Mouse (Mus musculus) limb, embryonic 13.5 days (tissue): ENCODE measurements around the gene Slit2. TPM values are rescaled to one million over a fixed set of nuclear protein-coding genes. Genes with fewer than 3 reads are reported as not detected.

Experiments used
- ATAC-seq: fragments of 200-750 bp; cut with Nextera tagmentation; 2 replicates; pipeline ENCODE4 v1.8.0; 2017; ENCODE audit warnings: low read depth, moderate number of reproducible peaks, moderate TSS enrichment; ENCODE audit not compliant: low FRiP score
- H3K27ac ChIP-seq: fragments of 300-500 bp; sonication (generic); 2 replicates; pipeline ENCODE4 v1.5.1; 2015; ENCODE audit warnings: inconsistent platforms, mild to moderate bottlenecking, moderate library complexity
- H3K27me3 ChIP-seq: fragments of 300-500 bp; sonication (generic); 2 replicates; pipeline ENCODE4 v1.6.1; 2015; ENCODE audit warnings: mild to moderate bottlenecking, inconsistent platforms
- H3K36me3 ChIP-seq: fragments of 300-500 bp; sonication (generic); 2 replicates; pipeline ENCODE4 v1.6.1; 2015; ENCODE audit warnings: inconsistent platforms, mild to moderate bottlenecking, moderate library complexity
- H3K4me1 ChIP-seq: fragments of 300-500 bp; sonication (generic); 2 replicates; pipeline ENCODE4 v1.6.1; 2015; ENCODE audit warnings: inconsistent platforms
- H3K4me2 ChIP-seq: fragments of 300-500 bp; sonication (generic); replicated peaks from 2 replicates; pipeline ENCODE4 v1.6.1; 2015; ENCODE audit warnings: inconsistent platforms, mild to moderate bottlenecking, moderate library complexity
- H3K4me3 ChIP-seq: fragments of 300-500 bp; sonication (generic); 2 replicates; pipeline ENCODE4 v1.5.1; 2015; ENCODE audit warnings: moderate library complexity, mild to moderate bottlenecking, inconsistent platforms
- H3K9ac ChIP-seq: fragments of 300-500 bp; sonication (generic); 2 replicates; pipeline ENCODE4 v1.6.1; 2015; ENCODE audit warnings: mild to moderate bottlenecking, inconsistent platforms
- H3K9me3 ChIP-seq: fragments of 300-500 bp; sonication (generic); 2 replicates; pipeline ENCODE4 v1.6.1; 2016; ENCODE audit warnings: inconsistent platforms
- WGBS: fragments of 180-500 bp; shearing (Covaris S2); methylation state at CpG from one replicate; pipeline ENCODE4 v1.1.7; 2015; 5-methylcytosine and 5-hydroxymethylcytosine counted together
- polyA plus RNA-seq: library from polyadenylated mRNA; unstranded; fragments of >200 nt; fragmentation: Nextera tagmentation; extraction: Ambion mirVana; gene quantifications from 2 replicates; pipeline ENCODE4 v1.2.1, GENCODE M21; 2015

The Slit2 gene
- polyA plus RNA-seq, result 37.0 and 40.7 TPM in 2 replicates

GRCm38 (mm10) chr5:47982941-47983701 is at the start of gene Slit2:
Gene Slit2 (plus strand): TSS chr5:47983138.
- H3K36me3 ChIP-seq, result no peaks in the 10 kb centered on the region
- H3K27ac ChIP-seq, result peak within 1 kb of the TSS; percentile 61; the same call in 1 of the 2 replicates
- H3K4me2 ChIP-seq, result peak within 1 kb of the TSS; percentile 96
- H3K27me3 ChIP-seq, result peaks cover 25% of the 10 kb centered on the region
- H3K4me1 ChIP-seq, result peaks cover 23% of the 10 kb centered on the region
- ATAC-seq, result peak; percentile 88
- under 1% methylated on average over 62 of the region's 66 CpGs for WGBS
- H3K9ac ChIP-seq, result peak within 1 kb of the TSS; percentile 81
- H3K9me3 ChIP-seq, result no peaks in the 10 kb centered on the region
- peak within 1 kb of the TSS; percentile 56 for H3K4me3 ChIP-seq

- Histone ChIP-seq H3K4me2 (no peak overlapping the region), H3K4me3 (no peak overlapping the region), H3K36me3 (no peaks in the 10 kb centered on the region), H3K9me3 (no peaks in the 10 kb centered on the region), H3K27me3 (no peaks in the 10 kb centered on the region), H3K27ac (no peak overlapping the region), H3K9ac (no peak overlapping the region), H3K4me1 (no peaks in the 10 kb centered on the region)
- 72% methylated on average over 5 of the region's 5 CpGs for WGBS
- no peak for ATAC-seq
These were observed 44.2 kb upstream of the Slit2 start for GRCm38 (mm10) chr5:47938586-47939372.

GRCm38 (mm10) chr5:47956451-47956850 is 26.5 kb upstream of the Slit2 start:
- Histone ChIP-seq H3K4me2 (no peak overlapping the region), H3K27ac (no peak overlapping the region), H3K27me3 (no peaks in the 10 kb centered on the region), H3K4me3 (no peak overlapping the region), H3K36me3 (no peaks in the 10 kb centered on the region), H3K4me1 (no peaks in the 10 kb centered on the region), H3K9me3 (no peaks in the 10 kb centered on the region), H3K9ac (no peak overlapping the region)
- no peak for ATAC-seq
- WGBS, result 76% methylated on average over 1 of the region's 1 CpGs

GRCm38 (mm10) chr5:47975795-47976194 is 7.1 kb upstream of the Slit2 start:
- H3K36me3 ChIP-seq, result no peaks in the 10 kb centered on the region
- H3K4me2 ChIP-seq, result no peak overlapping the region
- no peak overlapping the region for H3K9ac ChIP-seq
- ATAC-seq, result no peak
- H3K27ac ChIP-seq, result no peak overlapping the region
- no peak overlapping the region for H3K4me3 ChIP-seq
- H3K4me1 ChIP-seq, result no peaks in the 10 kb centered on the region
- H3K27me3 ChIP-seq, result no peaks in the 10 kb centered on the region
- WGBS, result 57% methylated on average over 2 of the region's 2 CpGs
- peaks cover 5% of the 10 kb centered on the region; the same call in 1 of the 2 replicates for H3K9me3 ChIP-seq

- Histone ChIP-seq H3K27me3 (peaks cover 7% of the 10 kb centered on the region; the same call in 1 of the 2 replicates), H3K9ac (no peak overlapping the region), H3K9me3 (no peaks in the 10 kb centered on the region), H3K4me2 (no peak overlapping the region), H3K4me3 (no peak overlapping the region), H3K4me1 (peaks cover 9% of the 10 kb centered on the region), H3K27ac (no peak overlapping the region), H3K36me3 (no peaks in the 10 kb centered on the region)
- 28% methylated on average over 4 of the region's 4 CpGs for WGBS
- no peak for ATAC-seq
These were observed 3.6 kb upstream of the Slit2 start for GRCm38 (mm10) chr5:47979371-47979770.

GRCm38 (mm10) chr5:47980459-47980858 is 2.5 kb upstream of the Slit2 start:
- no peak overlapping the region for H3K27ac ChIP-seq
- no peaks in the 10 kb centered on the region for H3K36me3 ChIP-seq
- no peak overlapping the region for H3K4me3 ChIP-seq
- ATAC-seq, result no peak
- H3K27me3 ChIP-seq, result peaks cover 17% of the 10 kb centered on the region
- H3K9me3 ChIP-seq, result no peaks in the 10 kb centered on the region
- peaks cover 20% of the 10 kb centered on the region for H3K4me1 ChIP-seq
- no peak overlapping the region for H3K9ac ChIP-seq
- no peak overlapping the region for H3K4me2 ChIP-seq
- 25% methylated on average over 5 of the region's 5 CpGs for WGBS

GRCm38 (mm10) chr5:47981951-47982350 is 987 bp upstream of the Slit2 start:
- peaks cover 25% of the 10 kb centered on the region for H3K27me3 ChIP-seq
- H3K9me3 ChIP-seq, result no peaks in the 10 kb centered on the region
- H3K4me2 ChIP-seq, result peak overlapping the region; percentile 96
- H3K9ac ChIP-seq, result no peak overlapping the region
- WGBS, result 40% methylated on average over 8 of the region's 8 CpGs
- ATAC-seq, result no peak
- H3K4me1 ChIP-seq, result peaks cover 23% of the 10 kb centered on the region
- H3K36me3 ChIP-seq, result no peaks in the 10 kb centered on the region
- H3K27ac ChIP-seq, result no peak overlapping the region
- H3K4me3 ChIP-seq, result peak overlapping the region; percentile 56; the same call in 1 of the 2 replicates

GRCm38 (mm10) chr5:47983746-47984583 is 1.0 kb downstream of the Slit2 start:
- Histone ChIP-seq H3K4me3 (peak overlapping the region; percentile 56), H3K9ac (peak overlapping the region; percentile 81), H3K4me2 (peak overlapping the region; percentile 96), H3K36me3 (no peaks in the 10 kb centered on the region), H3K4me1 (peaks cover 28% of the 10 kb centered on the region), H3K9me3 (no peaks in the 10 kb centered on the region), H3K27me3 (peaks cover 25% of the 10 kb centered on the region), H3K27ac (no peak overlapping the region)
- no peak for ATAC-seq
- WGBS, result under 1% methylated on average over 38 of the region's 38 CpGs

GRCm38 (mm10) chr5:47984584-47985197 is 1.8 kb downstream of the Slit2 start:
- no peak overlapping the region for H3K27ac ChIP-seq
- H3K4me1 ChIP-seq, result peaks cover 30% of the 10 kb centered on the region
- peak overlapping the region; percentile 96 for H3K4me2 ChIP-seq
- H3K9me3 ChIP-seq, result no peaks in the 10 kb centered on the region
- 2% methylated on average over 23 of the region's 23 CpGs for WGBS
- H3K36me3 ChIP-seq, result no peaks in the 10 kb centered on the region
- peak overlapping the region; percentile 56 for H3K4me3 ChIP-seq
- peak overlapping the region; percentile 81 for H3K9ac ChIP-seq
- H3K27me3 ChIP-seq, result peaks cover 25% of the 10 kb centered on the region
- no peak for ATAC-seq

- H3K27me3 ChIP-seq, result peaks cover 25% of the 10 kb centered on the region
- H3K9ac ChIP-seq, result peak overlapping the region; percentile 81
- H3K36me3 ChIP-seq, result no peaks in the 10 kb centered on the region
- peak overlapping the region; percentile 56 for H3K4me3 ChIP-seq
- H3K9me3 ChIP-seq, result no peaks in the 10 kb centered on the region
- WGBS, result 0% methylated on average over 13 of the region's 13 CpGs
- H3K27ac ChIP-seq, result no peak overlapping the region
- peak; percentile 22; the same call in 1 of the 2 replicates for ATAC-seq
- H3K4me2 ChIP-seq, result peak overlapping the region; percentile 96
- peaks cover 30% of the 10 kb centered on the region for H3K4me1 ChIP-seq
These were observed 2.3 kb downstream of the Slit2 start for GRCm38 (mm10) chr5:47985198-47985631.

- Histone ChIP-seq H3K9me3 (no peaks in the 10 kb centered on the region), H3K27me3 (peaks cover 25% of the 10 kb centered on the region), H3K9ac (peak overlapping the region; percentile 81), H3K27ac (no peak overlapping the region), H3K36me3 (no peaks in the 10 kb centered on the region), H3K4me2 (peak overlapping the region; percentile 96), H3K4me1 (peaks cover 30% of the 10 kb centered on the region), H3K4me3 (peak overlapping the region; percentile 56)
- no peak for ATAC-seq
- WGBS, result under 1% methylated on average over 48 of the region's 48 CpGs
These were observed 3.1 kb downstream of the Slit2 start for GRCm38 (mm10) chr5:47985901-47986670.
